Mouse (Mus musculus) heart, embryonic 14.5 days (tissue): ENCODE measurements around the gene Lrmp. TPM values are rescaled to one million over a fixed set of nuclear protein-coding genes. Genes with fewer than 3 reads are reported as not detected.

ENCODE experiments used
- ATAC-seq: fragments of 200-750 bp; cut with Nextera tagmentation; 2 replicates; pipeline ENCODE4 v1.8.0; 2017; ENCODE audit warnings: low read depth, moderate TSS enrichment; ENCODE audit not compliant: insufficient number of reproducible peaks, insufficient read depth, low FRiP score
- H3K27ac ChIP-seq, 2 experiments: fragments of 200-500 bp in 1 of 2; fragments of 300-500 bp in 1 of 2; sonication (generic) in 1 of 2; replicated peaks in 1 of 2; 2 replicates each; pipeline ENCODE4 v1.5.1; 2012 to 2014; ENCODE audit warnings: low read depth in 2 of 2, low read length in 2 of 2, control low read depth in 1 of 2, mild to moderate bottlenecking in 1 of 2, mixed read lengths in 1 of 2; ENCODE audit not compliant: control insufficient read depth in 1 of 2, insufficient read depth in 1 of 2
- H3K27me3 ChIP-seq: fragments of 300-500 bp; sonication (generic); 2 replicates; pipeline ENCODE4 v1.6.1; 2014; ENCODE audit warnings: mild to moderate bottlenecking, low read length, control low read depth; ENCODE audit not compliant: control insufficient read depth, insufficient read depth
- H3K36me3 ChIP-seq: fragments of 300-500 bp; sonication (generic); 2 replicates; pipeline ENCODE4 v1.6.1; 2014; ENCODE audit warnings: mild to moderate bottlenecking, control low read depth, low read length, mixed read lengths; ENCODE audit not compliant: control insufficient read depth, insufficient read depth
- H3K4me1 ChIP-seq, 2 experiments: fragments of 200-500 bp in 1 of 2; fragments of 300-500 bp in 1 of 2; sonication (generic) in 1 of 2; 2 replicates each; pipeline ENCODE4 v1.6.1; 2012 to 2014; ENCODE audit warnings: low read length in 2 of 2, control low read depth in 1 of 2, mixed read lengths in 1 of 2; ENCODE audit not compliant: control insufficient read depth in 2 of 2, insufficient read depth in 2 of 2
- H3K4me2 ChIP-seq: fragments of 300-500 bp; sonication (generic); 2 replicates; pipeline ENCODE4 v1.6.1; 2014; ENCODE audit warnings: mild to moderate bottlenecking, low read length
- H3K4me3 ChIP-seq, 2 experiments: fragments of 200-500 bp in 1 of 2; fragments of 300-500 bp in 1 of 2; sonication (generic) in 1 of 2; 2 replicates each; pipeline ENCODE4 v1.5.1; 2012 to 2014; ENCODE audit warnings: low read length in 2 of 2, mild to moderate bottlenecking in 2 of 2, control low read depth in 1 of 2, low read depth in 1 of 2, moderate library complexity in 1 of 2; ENCODE audit not compliant: control insufficient read depth in 1 of 2, insufficient read depth in 1 of 2
- H3K9ac ChIP-seq: fragments of 300-500 bp; sonication (generic); 2 replicates; pipeline ENCODE4 v1.6.1; 2014; ENCODE audit warnings: mild to moderate bottlenecking, low read length
- H3K9me3 ChIP-seq: fragments of 300-500 bp; sonication (generic); 2 replicates; pipeline ENCODE4 v1.6.1; 2016; ENCODE audit warnings: low read length, control low read depth; ENCODE audit not compliant: control insufficient read depth
- WGBS: fragments of 180-500 bp; shearing (Covaris S2); extraction: QIAGEN DNeasy Blood & Tissue Kit; methylation state at CpG from one replicate; pipeline ENCODE4 v1.1.7; 2014; 5-methylcytosine and 5-hydroxymethylcytosine counted together
- polyA plus RNA-seq: library from polyadenylated mRNA; unstranded; fragments of >200 nt; fragmentation: Nextera tagmentation; extraction: Ambion mirVana; gene quantifications from 2 replicates; pipeline ENCODE4 v1.2.1, GENCODE M21; 2014

Lrmp gene
- polyA plus RNA-seq, 1 experiment from 2014 or later, result 1.4 TPM

DNA sequence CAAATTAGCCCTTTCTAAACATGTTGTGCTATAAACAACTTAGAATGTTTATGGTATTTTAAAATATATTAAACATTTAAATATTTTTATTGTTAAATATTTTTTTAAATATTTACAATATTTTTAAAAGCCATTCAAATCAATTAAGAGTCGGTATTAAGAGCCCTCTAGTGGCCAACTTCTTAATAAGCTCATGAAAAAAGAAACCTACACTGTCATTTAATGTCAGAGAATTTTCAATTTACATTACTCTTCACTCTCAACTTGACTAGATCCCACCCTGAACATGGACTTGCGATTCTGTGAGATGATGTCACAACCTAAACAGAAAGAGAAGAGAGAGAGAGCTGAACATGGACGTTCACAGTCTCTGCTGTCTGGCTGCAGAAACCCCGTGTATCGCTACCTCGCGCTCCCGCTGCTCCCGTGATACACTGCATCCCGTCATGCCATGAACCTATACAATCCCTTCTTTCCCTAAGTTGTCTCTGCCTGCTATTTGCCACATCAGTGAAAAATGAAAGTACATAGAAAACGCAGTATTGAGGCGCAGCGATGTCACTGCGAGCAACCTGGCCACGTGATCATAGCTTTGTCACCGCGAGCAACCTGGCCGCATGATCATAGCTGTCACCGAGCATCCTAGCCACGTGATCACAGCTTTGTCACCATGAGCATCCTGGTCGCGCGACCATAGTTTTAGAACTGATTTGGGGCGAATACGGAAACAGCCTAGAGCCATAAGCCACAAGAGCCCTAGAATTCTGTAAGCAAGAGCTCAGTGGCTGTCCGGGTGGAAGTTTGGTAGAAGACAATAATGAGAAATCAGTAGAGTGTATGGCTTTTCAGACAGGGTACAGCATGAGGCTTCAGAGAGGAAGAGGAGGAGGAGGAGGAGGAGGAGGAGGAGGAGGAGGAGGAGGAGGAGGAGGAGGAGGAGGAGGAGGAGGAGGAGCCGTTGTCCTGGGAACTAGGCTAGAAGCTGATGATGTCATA is 71.9 kb downstream of the Lrmp start:
- Histone ChIP-seq H3K9me3 (no peaks in the 10 kb centered on the region), H3K9ac (no peak overlapping the region), H3K27me3 (no peaks in the 10 kb centered on the region), H3K4me3 (peak overlapping the region; percentile 25 to 27), H3K4me1 (no peaks in the 10 kb centered on the region; a peak in 1 of 4 replicates), H3K4me2 (peak overlapping the region; percentile 59), H3K36me3 (no peaks in the 10 kb centered on the region), H3K27ac (no peak overlapping the region)
- no peak for ATAC-seq
- 57% methylated on average over 27 of the region's 27 CpGs for WGBS

DNA sequence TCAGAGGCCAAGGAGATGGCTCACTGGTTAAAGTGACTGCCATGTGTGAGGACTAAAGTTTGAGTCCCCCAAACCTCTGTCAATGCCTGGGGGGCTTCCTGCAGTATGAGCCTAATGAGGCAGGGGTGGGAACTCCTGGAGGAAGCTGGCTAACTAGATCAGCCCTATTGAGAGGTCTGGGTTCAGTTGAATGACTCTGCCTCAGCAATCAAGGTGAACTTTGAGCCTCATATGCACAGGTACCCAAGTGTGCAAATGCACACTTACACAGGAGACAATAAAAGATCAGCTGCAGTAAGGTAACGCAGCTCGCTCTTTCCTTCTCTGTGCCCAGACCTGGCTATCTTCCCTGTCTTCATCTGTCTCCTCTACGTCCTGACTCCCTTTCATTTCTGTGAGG is 77.6 kb downstream of the Lrmp start:
- Histone ChIP-seq H3K27ac (no peak overlapping the region), H3K9ac (no peak overlapping the region), H3K4me1 (no peaks in the 10 kb centered on the region), H3K4me3 (no peak overlapping the region), H3K4me2 (no peak overlapping the region), H3K27me3 (no peaks in the 10 kb centered on the region), H3K36me3 (no peaks in the 10 kb centered on the region), H3K9me3 (no peaks in the 10 kb centered on the region)
- WGBS, result 79% methylated on average over 3 of the region's 3 CpGs
- ATAC-seq, result no peak

DNA sequence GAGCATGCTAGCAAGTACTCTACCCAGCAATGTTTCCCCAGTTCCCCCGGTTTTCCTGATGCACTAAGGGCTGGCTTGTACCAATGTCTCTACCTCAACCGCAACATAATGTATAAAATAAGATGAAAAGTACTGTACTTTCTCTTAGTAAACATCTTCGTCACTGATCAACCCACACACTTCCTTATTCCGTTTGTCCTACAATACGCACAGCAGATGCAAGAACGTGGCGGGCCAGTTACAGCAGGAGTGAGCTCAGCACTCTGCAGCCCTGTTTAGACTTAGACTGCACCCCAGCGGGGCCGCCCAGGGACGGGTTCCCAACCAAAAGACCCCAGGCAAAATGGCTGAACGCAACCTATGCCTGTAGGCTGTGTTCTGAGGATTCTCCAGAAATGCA is 78.0 kb downstream of the Lrmp start:
- ATAC-seq, result no peak

DNA sequence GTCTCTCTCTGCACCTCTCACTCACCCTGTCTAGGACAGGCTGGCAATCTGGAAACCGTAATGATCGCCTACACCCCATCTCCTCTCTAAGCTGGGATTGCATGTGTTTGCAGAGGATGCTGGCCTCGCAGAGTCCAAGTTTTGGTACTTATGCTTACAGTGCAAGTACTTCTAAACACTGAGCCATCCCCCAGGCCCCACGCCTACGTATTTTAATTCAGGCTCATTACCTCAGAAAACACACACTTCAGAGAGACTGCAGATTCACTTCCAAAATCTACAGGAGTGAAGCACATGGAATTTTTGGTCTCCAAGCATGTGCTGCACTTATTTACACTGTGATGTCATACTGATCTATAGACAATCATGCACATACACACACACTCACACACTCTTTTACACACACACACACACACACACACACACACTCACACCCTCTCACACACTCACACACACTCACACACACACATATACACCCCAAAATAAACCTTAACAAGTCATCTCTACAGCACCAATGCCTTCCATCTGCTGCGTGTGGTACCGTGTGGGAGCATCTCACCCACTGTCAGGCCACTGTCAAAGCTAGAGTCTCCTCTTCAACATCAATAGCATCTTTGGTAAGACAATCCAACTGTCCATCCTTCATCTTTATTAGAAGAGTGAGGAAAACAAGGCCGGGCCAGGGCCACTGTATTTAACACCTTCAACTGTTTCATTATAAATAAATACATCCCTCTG is 82.7 kb downstream of the Lrmp start:
- Histone ChIP-seq H3K4me2 (no peak overlapping the region), H3K36me3 (no peaks in the 10 kb centered on the region), H3K9me3 (no peaks in the 10 kb centered on the region), H3K9ac (no peak overlapping the region), H3K27ac (no peak overlapping the region), H3K4me1 (no peaks in the 10 kb centered on the region), H3K4me3 (no peak overlapping the region), H3K27me3 (no peaks in the 10 kb centered on the region)
- WGBS, result 88% methylated on average over 8 of the region's 8 CpGs
- no peak for ATAC-seq

More for the DNA sequence above, 78.0 kb downstream of the Lrmp start:
- Histone ChIP-seq H3K4me3 (no peak overlapping the region), H3K4me1 (no peaks in the 10 kb centered on the region), H3K9me3 (no peaks in the 10 kb centered on the region), H3K27ac (no peak overlapping the region), H3K36me3 (no peaks in the 10 kb centered on the region), H3K4me2 (no peak overlapping the region), H3K27me3 (no peaks in the 10 kb centered on the region), H3K9ac (no peak overlapping the region)
- WGBS, result 68% methylated on average over 11 of the region's 11 CpGs

DNA sequence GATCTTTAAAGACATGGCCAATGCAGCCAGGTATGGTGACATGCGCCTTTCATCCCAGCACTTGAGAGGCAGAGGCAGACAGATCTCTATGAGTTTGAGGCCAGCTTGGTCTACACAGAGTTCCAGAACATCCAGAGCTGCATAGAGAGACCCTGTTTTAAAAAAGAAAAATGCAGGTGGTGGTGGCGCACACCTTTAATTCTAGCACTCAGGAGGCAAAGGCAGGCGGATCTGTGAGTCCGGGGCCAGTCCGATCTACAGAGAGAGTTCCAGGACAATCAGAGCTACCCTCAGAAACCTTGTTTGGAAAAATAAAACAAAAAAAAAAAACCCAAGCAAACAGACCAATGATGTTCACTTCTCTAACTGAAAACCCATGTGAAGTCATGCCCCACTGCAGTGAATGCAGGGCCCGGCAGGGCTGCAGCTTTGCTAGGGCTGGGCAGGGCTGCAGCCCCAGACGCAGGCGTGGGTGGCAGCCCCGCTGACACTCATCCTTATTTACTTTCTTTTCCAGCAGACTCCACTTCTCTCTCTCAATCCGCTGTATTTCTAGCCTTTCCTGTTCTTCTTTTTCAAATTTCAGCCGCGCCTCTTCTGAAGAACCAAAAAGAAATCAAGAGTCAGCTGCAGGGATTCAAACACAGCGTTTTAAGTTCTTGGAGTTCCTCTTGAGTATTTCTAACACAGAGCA is 87.1 kb downstream of the Lrmp start:
- no peaks in the 10 kb centered on the region for H3K9me3 ChIP-seq
- H3K4me1 ChIP-seq, result no peaks in the 10 kb centered on the region
- H3K9ac ChIP-seq, result no peak overlapping the region
- H3K27me3 ChIP-seq, result 0 out of 2 replicates have a peak, but pooled peaks cover 3% of the 10 kb centered on the region
- no peaks in the 10 kb centered on the region for H3K36me3 ChIP-seq
- no peak overlapping the region for H3K4me2 ChIP-seq
- H3K27ac ChIP-seq, result no peak overlapping the region
- WGBS, result 72% methylated on average over 13 of the region's 13 CpGs
- no peak overlapping the region for H3K4me3 ChIP-seq
- no peak for ATAC-seq

DNA sequence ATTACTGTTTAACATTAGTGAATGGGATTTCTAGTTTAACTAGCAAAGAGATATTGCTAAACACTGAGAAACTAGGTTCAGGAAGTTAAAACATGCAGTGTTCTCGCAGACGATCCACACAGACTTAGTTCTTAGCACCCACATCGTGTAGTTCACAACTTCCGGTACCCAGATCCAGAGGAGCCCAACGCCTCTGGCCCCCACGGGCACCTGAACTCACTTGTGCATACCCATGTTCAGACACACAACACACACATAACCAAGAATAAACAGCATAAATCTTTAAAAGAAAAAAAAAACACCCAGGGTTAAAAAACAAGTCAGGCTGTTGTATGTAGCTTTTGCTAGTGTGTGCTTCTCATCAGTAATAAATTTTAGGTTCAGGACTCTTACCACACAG is 89.0 kb downstream of the Lrmp start:
- no peak overlapping the region for H3K9ac ChIP-seq
- H3K4me2 ChIP-seq, result no peak overlapping the region
- H3K27ac ChIP-seq, result no peak overlapping the region
- no peak overlapping the region for H3K4me3 ChIP-seq
- H3K9me3 ChIP-seq, result no peaks in the 10 kb centered on the region
- WGBS, result 90% methylated on average over 6 of the region's 6 CpGs
- no peak for ATAC-seq
- H3K27me3 ChIP-seq, result 0 out of 2 replicates have a peak, but pooled peaks cover 3% of the 10 kb centered on the region
- no peaks in the 10 kb centered on the region for H3K36me3 ChIP-seq
- H3K4me1 ChIP-seq, result no peaks in the 10 kb centered on the region

DNA sequence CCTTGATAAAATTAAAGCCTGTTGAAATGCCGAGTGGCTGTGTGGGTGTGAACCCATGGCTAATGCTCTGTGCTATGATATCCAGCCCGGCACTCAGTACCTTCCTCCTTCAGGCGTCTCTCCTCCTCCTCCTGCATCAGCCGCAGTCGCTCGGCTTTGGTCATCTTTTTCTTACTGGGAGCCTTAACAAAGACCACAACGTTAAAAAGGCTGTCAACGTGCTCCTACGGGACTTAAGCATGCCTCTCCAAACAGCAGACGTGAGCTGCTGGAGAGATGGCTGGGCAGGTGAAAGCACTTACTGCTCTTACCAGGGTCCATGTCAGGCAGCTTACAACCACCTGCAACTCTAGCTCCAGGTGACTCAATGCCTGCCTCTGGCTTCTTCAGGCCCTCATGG is 89.7 kb downstream of the Lrmp start:
- no peak overlapping the region for H3K4me2 ChIP-seq
- 0 out of 4 replicates have a peak, but pooled peaks cover 0 to 1% of the 10 kb centered on the region in 2 experiments for H3K4me1 ChIP-seq
- H3K9ac ChIP-seq, result no peak overlapping the region
- 0 out of 2 replicates have a peak, but pooled peaks cover 3% of the 10 kb centered on the region for H3K27me3 ChIP-seq
- no peaks in the 10 kb centered on the region for H3K36me3 ChIP-seq
- ATAC-seq, result no peak
- 55% methylated on average over 10 of the region's 10 CpGs for WGBS
- no peaks in the 10 kb centered on the region for H3K9me3 ChIP-seq
- no peak overlapping the region for H3K27ac ChIP-seq
- H3K4me3 ChIP-seq, result no peak overlapping the region
